Mouse (Mus musculus) bone marrow macrophage, adult 2 months (primary cell): Measurements from ENCODE around the gene Ipo5.

Source experiments
- CTCF ChIP-seq: IDR thresholded peaks from 2 replicates; pipeline ENCODE4 v1.5.1; 2012; ENCODE audit warnings: low read depth, mild to moderate bottlenecking, low read length, moderate library complexity
- POLR2A ChIP-seq: IDR thresholded peaks from 2 replicates; pipeline ENCODE4 v1.6.1; 2012; ENCODE audit warnings: mild to moderate bottlenecking, low read depth, low read length, borderline replicate concordance

GRCm38 (mm10) chr14:120925731-120926585, 14.9 kb downstream of the Ipo5 start:
- TF ChIP-seq CTCF (no peak), POLR2A (no peak)
